Mouse (Mus musculus) testis, adult 2 months (tissue): ENCODE measurements around the gene Gpr176. TPM values are rescaled to one million over a fixed set of nuclear protein-coding genes. Genes with fewer than 3 reads are reported as not detected.
"Not testable (repeated sequence)": the region's sequence is repeated elsewhere in the genome, so short reads cannot be mapped to it uniquely, and the experiment has no call there.

Experiments used
- H3K27ac ChIP-seq: fragments of 200-500 bp; 2 replicates; pipeline ENCODE4 v1.5.1; 2012; ENCODE audit warnings: low read depth, low read length; ENCODE audit not compliant: control insufficient read depth, insufficient read depth
- H3K27me3 ChIP-seq: fragments of 200-500 bp; 2 replicates; pipeline ENCODE4 v1.6.1; 2012; ENCODE audit warnings: mild to moderate bottlenecking, low read length, moderate library complexity; ENCODE audit not compliant: control insufficient read depth, insufficient read depth
- H3K36me3 ChIP-seq: fragments of 200-500 bp; 2 replicates; pipeline ENCODE4 v1.6.1; 2012; ENCODE audit warnings: mild to moderate bottlenecking, low read length; ENCODE audit not compliant: control insufficient read depth, insufficient read depth
- H3K4me1 ChIP-seq: fragments of 200-500 bp; 2 replicates; pipeline ENCODE4 v1.6.1; 2012; ENCODE audit warnings: low read length; ENCODE audit not compliant: control insufficient read depth, insufficient read depth
- H3K4me3 ChIP-seq: fragments of 200-500 bp; 2 replicates; pipeline ENCODE4 v1.5.1; 2012; ENCODE audit warnings: low read depth, mild to moderate bottlenecking, low read length, moderate library complexity, mixed read lengths; ENCODE audit not compliant: control insufficient read depth
- CTCF ChIP-seq: fragments of 200-500 bp; IDR thresholded peaks from 2 replicates; pipeline ENCODE4 v1.5.1; 2012; ENCODE audit warnings: low read depth, mild to moderate bottlenecking, inconsistent platforms, low read length, moderate library complexity; ENCODE audit not compliant: control insufficient read depth, insufficient read depth, insufficient replicate concordance
- POLR2A ChIP-seq: fragments of 200-500 bp; IDR thresholded peaks from 2 replicates; pipeline ENCODE4 v1.6.1; 2012; ENCODE audit warnings: low read depth, mild to moderate bottlenecking, inconsistent platforms, low read length, moderate library complexity; ENCODE audit not compliant: control insufficient read depth
- polyA plus RNA-seq: library from polyadenylated mRNA; depleted of rRNA; stranded (reverse); fragments of >200 nt; gene quantifications from 2 replicates; pipeline ENCODE4 v1.2.3, GENCODE M21; 2012

Gpr176 gene
- polyA plus RNA-seq, 1 experiment, result 0.32 TPM

GRCm38 (mm10) chr2:118299981-118300380 is 73.2 kb downstream of the Gpr176 start:
- no peak overlapping the region for H3K4me3 ChIP-seq
- H3K4me1 ChIP-seq, result no peaks in the 10 kb centered on the region
- H3K27me3 ChIP-seq, result no peaks in the 10 kb centered on the region
- H3K36me3 ChIP-seq, result no peaks in the 10 kb centered on the region
- no peak overlapping the region for H3K27ac ChIP-seq
- TF ChIP-seq CTCF (no peak), POLR2A (no peak)

- no peaks in the 10 kb centered on the region for H3K4me1 ChIP-seq
- no peak for TF ChIP-seq POLR2A
- TF ChIP-seq CTCF, result no peak
- no peak overlapping the region for H3K4me3 ChIP-seq
- no peaks in the 10 kb centered on the region for H3K36me3 ChIP-seq
- no peaks in the 10 kb centered on the region for H3K27me3 ChIP-seq
- H3K27ac ChIP-seq, result no peak overlapping the region
These were observed 74.6 kb downstream of the Gpr176 start for GRCm38 (mm10) chr2:118298601-118299000.

- H3K27ac ChIP-seq, result no peak overlapping the region
- TF ChIP-seq POLR2A, result no peak
- TF ChIP-seq CTCF, result no peak
- no peaks in the 10 kb centered on the region for H3K4me1 ChIP-seq
- no peaks in the 10 kb centered on the region for H3K27me3 ChIP-seq
- no peaks in the 10 kb centered on the region for H3K36me3 ChIP-seq
- no peak overlapping the region for H3K4me3 ChIP-seq
These were observed 75.3 kb downstream of the Gpr176 start for GRCm38 (mm10) chr2:118297966-118298365.

- no peaks in the 10 kb centered on the region for H3K27me3 ChIP-seq
- TF ChIP-seq POLR2A (no peak), CTCF (no peak)
- H3K4me3 ChIP-seq, result no peak overlapping the region
- no peak overlapping the region for H3K27ac ChIP-seq
- no peaks in the 10 kb centered on the region for H3K36me3 ChIP-seq
- H3K4me1 ChIP-seq, result no peaks in the 10 kb centered on the region
These were observed 77.7 kb downstream of the Gpr176 start for GRCm38 (mm10) chr2:118295505-118295904.

- H3K27me3 ChIP-seq, result no peaks in the 10 kb centered on the region
- H3K4me3 ChIP-seq, result no peak overlapping the region
- no peaks in the 10 kb centered on the region for H3K36me3 ChIP-seq
- no peaks in the 10 kb centered on the region for H3K4me1 ChIP-seq
- no peak overlapping the region for H3K27ac ChIP-seq
- TF ChIP-seq POLR2A (no peak), CTCF (no peak)
These were observed 79.6 kb downstream of the Gpr176 start for GRCm38 (mm10) chr2:118293583-118293982.

GRCm38 (mm10) chr2:118289066-118289460 is 84.2 kb downstream of the Gpr176 start:
- H3K36me3 ChIP-seq, H3K4me1 ChIP-seq, H3K27ac ChIP-seq, H3K4me3 ChIP-seq, H3K27me3 ChIP-seq: not testable (repeated sequence)

GRCm38 (mm10) chr2:118288326-118289065 is 84.7 kb downstream of the Gpr176 start:
- TF ChIP-seq CTCF (no peak), POLR2A (no peak)
- H3K36me3 ChIP-seq, result no peaks in the 10 kb centered on the region
- H3K4me1 ChIP-seq, result no peaks in the 10 kb centered on the region; the same call in 1 of the 2 replicates
- H3K4me3 ChIP-seq, result no peak overlapping the region
- no peak overlapping the region for H3K27ac ChIP-seq
- H3K27me3 ChIP-seq, result no peaks in the 10 kb centered on the region

GRCm38 (mm10) chr2:118287678-118288077 is 85.5 kb downstream of the Gpr176 start:
- no peak for TF ChIP-seq CTCF
- no peak for TF ChIP-seq POLR2A
- Histone ChIP-seq H3K36me3 (no peaks in the 10 kb centered on the region), H3K27ac (no peak overlapping the region), H3K4me3 (no peak overlapping the region), H3K27me3 (no peaks in the 10 kb centered on the region), H3K4me1 (no peaks in the 10 kb centered on the region; the same call in 1 of the 2 replicates)
